Mouse (Mus musculus): ENCODE results near the gene Zyg11b. TPM values are rescaled to one million over a fixed set of nuclear protein-coding genes. Genes with fewer than 3 reads are reported as not detected.

Zyg11b gene
- polyA plus RNA-seq, 1 experiment: 40.7 TPM

GRCm38 (mm10) chr4:108204629-108205028 lies 96.3 kb downstream of the Zyg11b start:
- no peaks in the 10 kb centered on the region for H3K4me1 ChIP-seq (ENCODE audit: control insufficient read depth, insufficient read depth, low read length)
- no peak overlapping the region for H3K27ac ChIP-seq (ENCODE audit: insufficient read depth, low read length)
- H3K4me3 ChIP-seq (ENCODE audit: insufficient read depth, low read length): no peak overlapping the region
- TF ChIP-seq CTCF (IDR thresholded peaks at IDR 0.05; ENCODE audit: borderline replicate concordance, insufficient read depth, low read length) (no peak), POLR2A (IDR thresholded peaks at IDR 0.05; ENCODE audit: low read depth, low read length) (no peak)

GRCm38 (mm10) chr4:108199236-108199635 lies 101.7 kb downstream of the Zyg11b start:
- Histone ChIP-seq H3K27ac (ENCODE audit: insufficient read depth, low read length) (no peak overlapping the region), H3K4me1 (ENCODE audit: control insufficient read depth, insufficient read depth, low read length) (no peaks in the 10 kb centered on the region), H3K4me3 (ENCODE audit: insufficient read depth, low read length) (no peak overlapping the region)
- TF ChIP-seq CTCF (IDR thresholded peaks at IDR 0.05; ENCODE audit: borderline replicate concordance, insufficient read depth, low read length) (no peak), POLR2A (IDR thresholded peaks at IDR 0.05; ENCODE audit: low read depth, low read length) (no peak)

GRCm38 (mm10) chr4:108196277-108196855 lies 104.5 kb downstream of the Zyg11b start:
- no peak overlapping the region for H3K4me3 ChIP-seq (ENCODE audit: insufficient read depth, low read length)
- no peak for TF ChIP-seq CTCF (IDR thresholded peaks at IDR 0.05; ENCODE audit: borderline replicate concordance, insufficient read depth, low read length)
- TF ChIP-seq POLR2A (IDR thresholded peaks at IDR 0.05; ENCODE audit: low read depth, low read length): no peak
- H3K27ac ChIP-seq (ENCODE audit: insufficient read depth, low read length): no peak overlapping the region

GRCm38 (mm10) chr4:108192821-108193323 lies 108.0 kb downstream of the Zyg11b start:
- TF ChIP-seq POLR2A (IDR thresholded peaks at IDR 0.05; ENCODE audit: low read depth, low read length): no peak
- TF ChIP-seq CTCF (IDR thresholded peaks at IDR 0.05; ENCODE audit: borderline replicate concordance, insufficient read depth, low read length): no peak
- Histone ChIP-seq H3K4me3 (ENCODE audit: insufficient read depth, low read length) (no peak overlapping the region), H3K4me1 (ENCODE audit: control insufficient read depth, insufficient read depth, low read length) (no peaks in the 10 kb centered on the region), H3K27ac (ENCODE audit: insufficient read depth, low read length) (no peak overlapping the region)

More at GRCm38 (mm10) chr4:108196277-108196855, 104.5 kb downstream of the Zyg11b start:
- no peaks in the 10 kb centered on the region for H3K4me1 ChIP-seq (ENCODE audit: control insufficient read depth, insufficient read depth, low read length)

- Histone ChIP-seq H3K4me3 (ENCODE audit: insufficient read depth, low read length) (no peak overlapping the region), H3K4me1 (ENCODE audit: control insufficient read depth, insufficient read depth, low read length) (no peaks in the 10 kb centered on the region), H3K27ac (ENCODE audit: insufficient read depth, low read length) (no peak overlapping the region)
- no peak for TF ChIP-seq CTCF (IDR thresholded peaks at IDR 0.05; ENCODE audit: borderline replicate concordance, insufficient read depth, low read length)
- TF ChIP-seq POLR2A (IDR thresholded peaks at IDR 0.05; ENCODE audit: low read depth, low read length): no peak
Observed at GRCm38 (mm10) chr4:108182278-108182677, 118.6 kb downstream of the Zyg11b start.

Other genes starting within 250 kb of the Zyg11b start
- gene Podn, start 204.7 kb downstream of the Zyg11b start, polyA plus RNA-seq (2011; ENCODE audit: insufficient read length, low read depth, missing spikeins): 58.8 and 134 TPM in 2 replicates
- 104 and 118 TPM in 2 replicates for gene Scp2, start 156.1 kb downstream of the Zyg11b start, polyA plus RNA-seq (2011; ENCODE audit: insufficient read length, low read depth, missing spikeins)
- gene Echdc2, start 135.7 kb downstream of the Zyg11b start, polyA plus RNA-seq (2011; ENCODE audit: insufficient read length, low read depth, missing spikeins): 28.0 and 36.6 TPM in 2 replicates
- 0.35 TPM in 2 replicates for gene Zyg11a, start 83.0 kb downstream of the Zyg11b start, polyA plus RNA-seq (2011; ENCODE audit: insufficient read length, low read depth, missing spikeins)
- gene Coa7, start 27.0 kb upstream of the Zyg11b start, polyA plus RNA-seq (2011; ENCODE audit: insufficient read length, low read depth, missing spikeins): 19.5 and 24.2 TPM in 2 replicates
- not detected in 2 replicates for gene Shisal2a, start 82.3 kb upstream of the Zyg11b start, polyA plus RNA-seq (2011; ENCODE audit: insufficient read length, low read depth, missing spikeins)
- gene Gpx7, start 105.9 kb upstream of the Zyg11b start, polyA plus RNA-seq (2011; ENCODE audit: insufficient read length, low read depth, missing spikeins): 45.3 and 64.1 TPM in 2 replicates
- gene Tut4, start 158.3 kb upstream of the Zyg11b start, polyA plus RNA-seq (2011; ENCODE audit: insufficient read length, low read depth, missing spikeins): 32.3 and 45.1 TPM in 2 replicates